Mouse (Mus musculus) adrenal gland, adult 8-10 months (tissue): ENCODE data around the gene Naa15. TPM values are rescaled to one million over a fixed set of nuclear protein-coding genes. Genes with fewer than 3 reads are reported as not detected.

Experiments
- DNase-seq: peaks from one replicate; pipeline ENCODE4 v3.0.0; 2022
- total RNA-seq, 4 experiments: library from RNA; stranded (reverse); gene quantifications; 2 replicates each; pipeline ENCODE4 v1.2.4; 2022

Naa15 gene
- total RNA-seq, 4 experiments from 2014 or later, result 53.1 to 65.3 (median 59.3) TPM

DNA sequence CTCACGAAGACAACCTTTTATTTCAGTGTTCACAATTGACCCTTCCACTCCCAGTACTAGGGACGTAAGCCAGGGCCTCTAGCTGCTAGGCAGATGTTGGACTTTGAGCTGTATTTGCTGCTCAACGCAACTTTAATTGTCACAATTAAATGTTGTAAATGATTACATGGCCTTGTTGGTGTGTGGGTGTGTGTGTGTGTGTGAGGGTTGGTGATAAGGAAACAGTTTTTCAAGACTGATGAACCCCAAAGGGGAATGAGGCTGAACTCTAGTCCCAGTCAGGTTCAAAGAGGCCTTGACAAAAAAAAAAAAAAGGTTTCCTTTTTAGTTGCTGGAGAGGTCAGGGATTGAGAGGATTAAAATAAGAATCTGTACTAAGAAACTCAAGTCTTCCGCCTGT, 102.5 kb downstream of the Naa15 start:
- no peak for DNase-seq

DNA sequence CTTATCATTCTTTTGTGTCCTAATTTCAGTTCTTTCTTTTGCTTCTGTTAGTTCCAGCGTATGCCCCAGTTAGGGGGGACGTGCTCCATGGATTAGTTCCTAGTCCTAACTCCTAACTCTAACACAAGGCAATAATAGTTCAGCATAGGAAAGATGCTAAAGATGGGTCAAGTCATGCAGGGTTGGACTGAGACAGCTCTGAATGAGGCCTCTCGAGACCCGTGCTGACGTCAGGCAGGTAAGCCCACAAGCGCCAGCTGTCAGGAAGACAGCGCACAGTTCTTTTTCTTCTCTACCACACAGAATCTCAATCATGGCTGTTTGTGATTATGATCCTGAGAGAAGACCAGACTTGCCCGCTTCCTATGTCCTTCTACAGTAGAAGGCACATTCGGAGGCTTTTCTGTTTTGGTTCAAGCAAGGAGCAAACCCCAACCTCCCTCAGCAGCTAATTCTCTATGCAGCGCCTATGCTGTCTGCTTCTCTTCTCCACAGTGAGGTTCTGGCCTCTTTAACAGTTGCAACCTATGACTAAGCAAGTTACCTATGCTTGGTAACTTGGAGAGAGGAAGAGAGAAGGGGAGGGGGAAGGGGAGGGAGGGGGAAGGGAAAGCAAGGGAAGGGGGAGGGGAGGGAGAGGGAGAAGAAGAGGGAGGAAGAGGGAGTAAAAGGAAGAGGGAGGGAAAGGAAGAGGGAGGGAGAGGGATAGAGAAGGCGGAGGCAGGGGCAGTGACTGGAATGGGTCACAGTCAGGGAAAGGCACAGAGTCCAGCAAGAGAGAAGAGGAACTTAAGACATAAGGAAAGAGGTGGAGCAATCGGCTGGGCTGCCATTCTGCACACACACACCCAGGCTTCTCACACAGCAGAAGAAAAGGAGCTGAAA, 103.2 kb downstream of the Naa15 start:
- no peak for DNase-seq

DNA sequence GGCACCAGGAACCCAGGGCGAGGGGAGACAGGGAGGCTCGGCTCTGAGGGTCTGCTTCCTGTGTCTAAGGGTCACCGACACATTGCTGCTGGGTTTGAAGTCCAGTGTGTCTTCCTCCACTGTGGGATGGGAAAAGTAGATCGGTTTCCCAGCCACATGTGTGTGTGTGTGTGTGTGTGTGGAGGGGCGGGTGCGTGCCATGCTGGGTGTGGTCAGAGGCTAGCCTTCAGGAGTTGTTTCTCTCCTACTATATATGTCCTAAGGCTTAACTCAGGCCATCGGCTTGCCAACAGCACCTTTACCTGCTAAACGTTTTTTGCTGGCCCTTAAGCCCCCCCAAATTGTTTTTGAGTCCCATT, 103.8 kb downstream of the Naa15 start:
- DNase-seq, result no peak

DNA sequence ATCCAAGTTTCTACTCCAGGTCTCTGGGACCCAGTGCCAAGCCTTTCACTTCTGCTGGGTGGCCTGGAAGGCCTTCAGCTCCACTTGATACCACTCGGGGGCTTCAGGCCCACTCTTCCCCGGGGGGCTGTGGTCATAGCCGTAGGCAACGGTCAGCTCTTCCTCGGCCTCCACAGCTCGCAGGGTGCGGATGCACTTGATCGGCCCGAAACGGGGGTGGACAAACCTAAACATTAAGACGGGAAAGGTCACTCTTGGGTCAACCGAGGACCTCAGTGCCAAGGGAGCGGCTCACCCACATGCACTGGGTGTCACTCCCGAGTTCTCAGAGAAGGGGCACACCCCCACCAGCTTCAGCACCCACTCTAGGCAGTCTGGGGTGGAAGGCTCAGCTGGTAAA, 106.3 kb downstream of the Naa15 start:
- no peak for DNase-seq

DNA sequence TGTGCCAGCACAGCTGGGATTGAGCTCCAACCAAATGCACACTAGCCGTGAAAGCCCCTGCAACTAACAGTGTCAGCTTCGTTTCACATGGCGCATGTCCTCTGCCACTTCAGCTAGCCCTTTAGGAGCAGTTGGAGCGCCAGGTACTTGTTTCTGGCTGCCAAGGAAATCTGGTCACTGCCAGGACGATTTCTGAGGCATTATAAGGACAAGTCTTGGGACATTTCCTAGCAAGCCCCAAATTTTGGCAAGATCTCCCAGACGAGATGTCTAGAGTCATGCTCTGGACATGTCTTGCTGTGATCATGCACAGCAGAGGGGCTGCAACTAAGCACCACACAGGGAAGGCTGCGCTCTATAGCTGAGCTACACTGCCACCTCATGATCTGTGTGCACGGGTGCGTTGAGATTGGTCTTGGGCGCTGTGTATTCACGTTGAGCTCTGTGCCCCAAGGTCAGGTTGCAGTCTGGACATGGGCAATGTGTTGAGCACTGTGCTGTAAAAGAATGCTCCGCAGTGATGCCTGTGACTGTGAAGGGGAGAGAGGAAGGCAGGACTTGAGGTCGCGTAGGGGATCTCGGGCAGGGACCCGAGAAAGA, 110.3 kb downstream of the Naa15 start:
- DNase-seq, result no peak

Other genes starting within 250 kb of the Naa15 start
- 10 to 100 TPM; 12.8 to 16.4 (median 14.1) TPM for gene Noct, start 190.7 kb upstream of the Naa15 start, total RNA-seq
- gene Elf2, start 74.5 kb upstream of the Naa15 start, total RNA-seq, result 10 to 100 TPM; 57.5 to 93.6 (median 80.2) TPM
- 1,000 to 10,000 TPM in 3 of 4 experiments, 100 to 1,000 TPM in 1; 688 to 1,713 (median 1,219) TPM for gene Mgarp, start 18.4 kb upstream of the Naa15 start, total RNA-seq
- 100 to 1,000 TPM; 425 to 852 (median 611) TPM for gene Ndufc1, start 6.2 kb upstream of the Naa15 start, total RNA-seq
- gene Rab33b, start 68.8 kb downstream of the Naa15 start, total RNA-seq, result 10 to 100 TPM; 13.9 to 18.5 (median 17.4) TPM
- gene Setd7, start 145.7 kb downstream of the Naa15 start, total RNA-seq, result 10 to 100 TPM; 52.6 to 77.9 (median 66.4) TPM
- gene Mgst2, start 245.2 kb downstream of the Naa15 start, total RNA-seq, result 100 to 1,000 TPM; 209 to 255 (median 219) TPM